In the genomic region with DNA sequence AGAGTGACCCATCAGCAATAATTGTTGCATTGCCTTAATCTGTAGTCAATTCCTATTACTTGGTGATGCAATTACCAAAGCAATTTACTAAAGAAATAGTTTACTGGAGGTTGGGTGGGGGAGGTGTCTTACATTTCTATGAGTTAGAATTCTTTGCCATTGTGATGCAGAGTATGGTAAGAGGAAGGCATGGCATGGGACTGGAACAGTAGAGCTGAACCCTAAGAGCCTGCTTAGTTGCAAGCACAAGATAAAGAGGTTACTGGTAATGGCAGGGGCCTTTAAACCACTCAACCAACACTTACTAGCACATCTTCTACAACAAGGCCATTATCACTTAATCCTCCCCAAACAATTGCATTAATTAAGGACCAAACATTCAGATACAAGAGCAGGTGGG, we compare ENCODE assay signal across 31 mouse cellular contexts.
"Had no signal": no experiment of that assay in that cellular context is flagged by ENCODE, and none has a peak within 500 bp of the region (broad histone marks: within the 10 kb centered on the region; RNA-seq: fewer than 3 reads in every experiment).

No protein-coding gene starts in this region.

- H3K9me3 ChIP-seq: limb, embryonic 10.5 days; limb, embryonic 12.5 days; limb, embryonic 13.5 days; limb, embryonic 15.5 days; liver, embryonic 12.5 days; liver, embryonic 13.5 days; liver, embryonic 15.5 days; lung, embryonic 15.5 days; megakaryocyte, embryonic 14.5 days; midbrain, embryonic 10.5 days; midbrain, embryonic 12.5 days; midbrain, embryonic 15.5 days; neural tube, embryonic 12.5 days had no signal

- ATAC-seq: liver, embryonic 12.5 days; liver, postnatal 0 days; lung, postnatal 0 days; midbrain, embryonic 15.5 days; midbrain, embryonic 16.5 days had no signal

- H3K27ac ChIP-seq: limb, embryonic 10.5 days; limb, embryonic 12.5 days; limb, embryonic 13.5 days; limb, embryonic 15.5 days; liver, embryonic 12.5 days; liver, embryonic 13.5 days; liver, embryonic 14.5 days; liver, embryonic 15.5 days; lung, embryonic 15.5 days; macrophage; midbrain, embryonic 10.5 days; midbrain, embryonic 12.5 days; midbrain, embryonic 15.5 days; neural tube, embryonic 12.5 days had no signal

- H3K27me3 ChIP-seq: limb, embryonic 12.5 days; limb, embryonic 13.5 days; limb, embryonic 15.5 days; liver, embryonic 12.5 days; liver, embryonic 13.5 days; liver, embryonic 15.5 days; lung, embryonic 15.5 days; megakaryocyte, embryonic 14.5 days; midbrain, embryonic 12.5 days; midbrain, embryonic 15.5 days; neural tube, embryonic 12.5 days had no signal

- DNase-seq: left cerebral cortex, postnatal 4 days; liver; liver, embryonic 13.5 days; liver, postnatal 0 days; lung, adult 18-20 months; lung, adult 2 months; lung, embryonic 14.5 days; lung, postnatal 10 days; lung, postnatal 14 days; lung, postnatal 36 days; lung, postnatal 4 days; midbrain, embryonic 14.5 days had no signal

- H3K4me2 ChIP-seq: limb, embryonic 12.5 days; limb, embryonic 13.5 days; limb, embryonic 15.5 days; liver, embryonic 11.5 days; liver, embryonic 12.5 days; liver, embryonic 13.5 days; liver, embryonic 15.5 days; lung, embryonic 14.5 days; lung, embryonic 15.5 days; midbrain, embryonic 11.5 days; midbrain, embryonic 12.5 days; midbrain, embryonic 15.5 days; neural tube, embryonic 12.5 days had no signal

- H3K9ac ChIP-seq: limb, embryonic 12.5 days; limb, embryonic 13.5 days; limb, embryonic 15.5 days; liver, embryonic 12.5 days; liver, embryonic 13.5 days; liver, embryonic 14.5 days; liver, embryonic 15.5 days; liver, postnatal 0 days; lung, embryonic 14.5 days; lung, embryonic 15.5 days; midbrain, embryonic 12.5 days; midbrain, embryonic 15.5 days; neural tube, embryonic 12.5 days had no signal

- H3K4me1 ChIP-seq: limb, embryonic 10.5 days; limb, embryonic 12.5 days; limb, embryonic 13.5 days; limb, embryonic 15.5 days; liver, embryonic 12.5 days; liver, embryonic 13.5 days; liver, embryonic 15.5 days; lung, embryonic 15.5 days; megakaryocyte, embryonic 14.5 days; midbrain, embryonic 10.5 days; midbrain, embryonic 12.5 days; midbrain, embryonic 15.5 days; neural tube, embryonic 12.5 days had no signal

- H3K36me3 ChIP-seq: limb, embryonic 10.5 days; limb, embryonic 12.5 days; limb, embryonic 13.5 days; limb, embryonic 15.5 days; liver, embryonic 12.5 days; liver, embryonic 13.5 days; liver, embryonic 15.5 days; lung, embryonic 15.5 days; midbrain, embryonic 10.5 days; midbrain, embryonic 12.5 days; midbrain, embryonic 15.5 days; neural tube, embryonic 12.5 days had no signal

- H3K4me3 ChIP-seq: limb, embryonic 10.5 days; limb, embryonic 12.5 days; limb, embryonic 13.5 days; limb, embryonic 15.5 days; liver, embryonic 12.5 days; liver, embryonic 13.5 days; liver, embryonic 15.5 days; lung, embryonic 15.5 days; megakaryocyte, embryonic 14.5 days; midbrain, embryonic 10.5 days; midbrain, embryonic 12.5 days; midbrain, embryonic 15.5 days; myocyte; neural tube, embryonic 12.5 days had no signal
